Mouse (Mus musculus) neural tube, embryonic 12.5 days (tissue): ENCODE measurements at regions not wholly inside any gene's neighbourhood (a gene's known extent, or its start where the extent isn't known, plus 50 kb on each side); places are given as distances from the start of the nearest gene placed in this dataset.

Experiments used
- ATAC-seq: fragments of 200-750 bp; cut with Nextera tagmentation; 2 replicates; pipeline ENCODE4 v1.8.0; 2017; ENCODE audit warnings: low read depth, mild to moderate bottlenecking, moderate TSS enrichment, moderate library complexity; ENCODE audit not compliant: low FRiP score
- H3K27ac ChIP-seq: fragments of 300-500 bp; sonication (generic); 2 replicates; pipeline ENCODE4 v1.5.1; 2016
- H3K27me3 ChIP-seq: fragments of 300-500 bp; sonication (generic); replicated peaks from 2 replicates; pipeline ENCODE4 v1.6.1; 2016; ENCODE audit warnings: mild to moderate bottlenecking
- H3K36me3 ChIP-seq: fragments of 300-500 bp; sonication (generic); 2 replicates; pipeline ENCODE4 v1.6.1; 2016; ENCODE audit warnings: mild to moderate bottlenecking
- H3K4me1 ChIP-seq: fragments of 300-500 bp; sonication (generic); 2 replicates; pipeline ENCODE4 v1.6.1; 2016
- H3K4me2 ChIP-seq: fragments of 300-500 bp; sonication (generic); replicated peaks from 2 replicates; pipeline ENCODE4 v1.6.1; 2016; ENCODE audit warnings: mild to moderate bottlenecking
- H3K4me3 ChIP-seq: fragments of 300-500 bp; sonication (generic); 2 replicates; pipeline ENCODE4 v1.5.1; 2016
- H3K9ac ChIP-seq: fragments of 300-500 bp; sonication (generic); 2 replicates; pipeline ENCODE4 v1.6.1; 2016; ENCODE audit warnings: mild to moderate bottlenecking
- H3K9me3 ChIP-seq: fragments of 300-500 bp; sonication (generic); 2 replicates; pipeline ENCODE4 v1.6.1; 2016; ENCODE audit warnings: mild to moderate bottlenecking
- WGBS: fragments of 180-500 bp; shearing (Covaris S2); methylation state at CpG from one replicate; pipeline ENCODE4 v1.1.7; 2016; 5-methylcytosine and 5-hydroxymethylcytosine counted together

- Histone ChIP-seq H3K4me3 (no peak overlapping the region), H3K27me3 (no peaks in the 10 kb centered on the region), H3K27ac (no peak overlapping the region), H3K4me1 (no peaks in the 10 kb centered on the region), H3K9me3 (no peaks in the 10 kb centered on the region), H3K36me3 (no peaks in the 10 kb centered on the region), H3K9ac (no peak overlapping the region), H3K4me2 (no peak overlapping the region)
- WGBS, result 58% methylated on average over 5 of the region's 5 CpGs
- peak; percentile 85 for ATAC-seq
These were observed 413.1 kb downstream of the Stim2 start for GRCm38 (mm10) chr5:54411275-54411904.

- ATAC-seq, result peak; percentile 44; the same call in 1 of the 2 replicates
- Histone ChIP-seq H3K27ac (no peak overlapping the region), H3K36me3 (no peaks in the 10 kb centered on the region), H3K9ac (no peak overlapping the region), H3K27me3 (no peaks in the 10 kb centered on the region), H3K9me3 (no peaks in the 10 kb centered on the region), H3K4me1 (no peaks in the 10 kb centered on the region), H3K4me2 (no peak overlapping the region), H3K4me3 (no peak overlapping the region)
- WGBS, result 65% methylated on average over 5 of the region's 5 CpGs
These were observed 421.6 kb downstream of the Stim2 start for GRCm38 (mm10) chr5:54419811-54420470.

GRCm38 (mm10) chr5:54439286-54439685 is 441.0 kb downstream of the Stim2 start:
- Histone ChIP-seq H3K27ac (no peak overlapping the region), H3K4me3 (no peak overlapping the region), H3K4me2 (no peak overlapping the region), H3K36me3 (no peaks in the 10 kb centered on the region), H3K27me3 (no peaks in the 10 kb centered on the region), H3K4me1 (no peaks in the 10 kb centered on the region), H3K9ac (no peak overlapping the region), H3K9me3 (no peaks in the 10 kb centered on the region)
- no peak for ATAC-seq
- 90% methylated on average over 1 of the region's 1 CpGs for WGBS

GRCm38 (mm10) chr5:54440794-54441447 is 442.6 kb downstream of the Stim2 start:
- Histone ChIP-seq H3K27ac (no peak overlapping the region), H3K4me1 (no peaks in the 10 kb centered on the region), H3K36me3 (no peaks in the 10 kb centered on the region), H3K9ac (no peak overlapping the region), H3K9me3 (no peaks in the 10 kb centered on the region), H3K27me3 (no peaks in the 10 kb centered on the region), H3K4me2 (no peak overlapping the region), H3K4me3 (no peak overlapping the region)
- ATAC-seq, result no peak
- WGBS, result 40% methylated on average over 6 of the region's 6 CpGs

DNA sequence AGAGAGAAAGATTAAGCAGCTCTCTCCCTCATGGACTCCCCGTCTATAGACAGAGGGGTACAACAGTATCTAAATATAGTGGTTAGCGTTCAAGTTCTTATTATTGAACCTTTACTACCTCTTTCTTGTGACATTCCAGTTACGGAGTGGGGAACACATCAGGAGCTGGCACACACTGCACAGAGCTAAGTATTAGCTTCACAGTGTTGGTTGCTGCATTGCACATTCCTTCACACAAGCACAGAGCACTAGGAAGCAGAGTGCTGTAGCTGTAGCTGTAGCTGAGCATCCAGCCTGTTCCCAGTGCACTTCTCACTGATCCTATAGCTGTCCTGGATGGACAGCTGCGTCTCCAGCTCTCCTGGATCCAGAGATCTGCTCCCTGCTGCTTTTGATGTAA is 443.3 kb downstream of the Stim2 start:
- ATAC-seq, result no peak
- H3K36me3 ChIP-seq, result no peaks in the 10 kb centered on the region
- H3K9ac ChIP-seq, result no peak overlapping the region
- H3K4me2 ChIP-seq, result no peak overlapping the region
- H3K27ac ChIP-seq, result no peak overlapping the region
- no peak overlapping the region for H3K4me3 ChIP-seq
- H3K27me3 ChIP-seq, result no peaks in the 10 kb centered on the region
- H3K4me1 ChIP-seq, result no peaks in the 10 kb centered on the region
- 78% methylated on average over 4 of the region's 4 CpGs for WGBS
- H3K9me3 ChIP-seq, result no peaks in the 10 kb centered on the region

DNA sequence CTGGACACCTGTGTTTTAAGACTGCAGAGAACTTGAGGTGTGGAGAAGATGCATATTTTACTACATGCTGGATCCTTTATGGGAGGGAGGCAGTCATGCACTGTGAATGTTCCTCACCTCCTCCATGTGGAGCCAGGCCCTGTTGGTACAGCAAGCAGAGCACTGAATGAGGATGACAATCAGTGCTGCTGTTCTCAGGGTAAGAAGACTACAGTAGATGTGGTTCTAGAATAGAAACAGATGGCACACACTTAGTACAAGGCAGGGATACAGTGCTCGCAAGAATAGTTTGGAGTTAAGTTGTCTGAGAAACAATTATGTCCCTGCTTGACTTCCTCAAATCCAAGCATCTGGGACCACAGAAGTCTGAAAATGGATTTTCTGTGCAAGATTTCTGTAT is 485.6 kb downstream of the Stim2 start:
- Histone ChIP-seq H3K36me3 (no peaks in the 10 kb centered on the region), H3K4me3 (no peak overlapping the region), H3K9ac (no peak overlapping the region), H3K27ac (no peak overlapping the region), H3K27me3 (no peaks in the 10 kb centered on the region), H3K9me3 (no peaks in the 10 kb centered on the region), H3K4me1 (no peaks in the 10 kb centered on the region), H3K4me2 (no peak overlapping the region)
- 93% methylated on average over 1 of the region's 1 CpGs for WGBS
- no peak for ATAC-seq
